Mouse (Mus musculus): ENCODE results near the gene Dlx1. TPM values are rescaled to one million over a fixed set of nuclear protein-coding genes. Genes with fewer than 3 reads are reported as not detected.

The Dlx1 gene
- polyA plus RNA-seq, 1 experiment from 2014 or later: 12.5 TPM

DNA sequence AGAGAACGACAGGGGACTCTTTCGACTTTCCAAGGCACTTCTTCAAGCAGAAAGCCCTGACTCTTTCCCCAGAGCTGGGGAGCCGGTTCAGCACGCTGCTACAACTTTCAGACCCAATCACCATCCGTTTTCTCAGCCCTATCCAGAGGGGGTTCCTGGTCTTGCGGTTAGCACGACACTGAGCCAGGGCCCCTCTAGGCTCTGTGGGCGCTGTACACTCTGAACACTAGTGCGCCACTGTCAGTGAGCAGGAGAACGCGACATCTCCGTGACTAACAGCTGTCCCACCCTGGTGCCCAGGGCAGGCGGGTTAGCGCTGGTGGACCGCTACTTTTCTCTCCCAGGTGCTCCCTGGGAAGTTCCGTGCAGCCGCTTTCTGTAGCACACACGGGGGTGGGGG, 23.8 kb downstream of the Dlx1 start:
- ATAC-seq (ENCODE audit: insufficient number of reproducible peaks, low FRiP score, low TSS enrichment, low read depth): no peak
- 2% methylated on average over 18 of the region's 18 CpGs for WGBS
- no peaks in the 10 kb centered on the region for H3K36me3 ChIP-seq
- H3K27ac ChIP-seq (replicated peaks): no peak overlapping the region
- 0 out of 2 replicates have a peak overlapping the region, but pooled peaks have one; percentile 15 for H3K4me2 ChIP-seq (replicated peaks)
- H3K9ac ChIP-seq: no peak overlapping the region
- H3K9me3 ChIP-seq (replicated peaks): no peaks in the 10 kb centered on the region
- peaks cover 56% of the 10 kb centered on the region for H3K27me3 ChIP-seq
- peaks cover 7% of the 10 kb centered on the region for H3K4me1 ChIP-seq
- no peak overlapping the region for H3K4me3 ChIP-seq (replicated peaks)

DNA sequence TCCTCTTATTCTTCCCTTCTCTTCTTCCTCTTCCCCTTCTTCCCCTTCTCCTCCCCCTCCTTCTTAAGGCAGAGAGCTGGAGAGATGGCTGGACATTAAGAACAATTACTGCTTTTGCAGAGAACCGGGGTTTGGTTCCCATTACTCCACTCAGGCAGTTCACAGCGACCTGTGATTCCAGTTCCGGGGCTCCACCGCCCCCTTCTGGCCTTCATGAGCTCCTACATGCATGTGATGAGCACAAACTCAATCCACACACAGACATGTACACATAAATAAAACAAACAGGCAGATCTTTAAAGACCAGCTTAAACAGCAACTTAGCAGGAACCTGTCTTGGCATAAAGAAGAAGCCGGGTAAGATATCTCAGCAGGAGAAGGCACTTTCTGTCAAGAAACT, 28.2 kb downstream of the Dlx1 start:
- Histone ChIP-seq H3K27me3 (peaks cover 23% of the 10 kb centered on the region), H3K4me3 (replicated peaks) (no peak overlapping the region), H3K9ac (no peak overlapping the region), H3K27ac (replicated peaks) (no peak overlapping the region), H3K9me3 (replicated peaks) (no peaks in the 10 kb centered on the region), H3K4me1 (0 out of 2 replicates have a peak, but pooled peaks cover 4% of the 10 kb centered on the region), H3K4me2 (replicated peaks) (no peak overlapping the region), H3K36me3 (no peaks in the 10 kb centered on the region)
- ATAC-seq (ENCODE audit: insufficient number of reproducible peaks, low FRiP score, low TSS enrichment, low read depth): no peak
- WGBS: 63% methylated on average over 5 of the region's 5 CpGs

DNA sequence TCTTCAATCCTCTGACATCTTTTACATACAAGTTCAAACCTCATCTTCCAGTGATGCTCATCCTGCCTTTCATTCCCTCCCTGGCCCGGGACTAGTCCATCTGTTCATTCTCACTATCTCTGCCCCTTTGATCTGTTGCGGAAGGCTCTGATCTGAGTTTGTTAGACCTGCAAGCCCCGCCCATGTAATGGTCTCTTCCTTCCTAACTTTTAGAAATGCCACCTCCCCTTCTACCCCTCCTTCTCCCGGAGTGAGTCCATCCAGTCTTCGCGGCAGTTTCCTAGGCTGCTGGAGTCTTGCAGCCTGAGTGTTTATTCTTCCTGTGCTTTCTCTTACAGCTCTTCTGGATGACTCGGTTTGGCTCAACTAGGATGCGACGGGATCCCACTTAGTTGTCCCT, 38.6 kb downstream of the Dlx1 start:
- Histone ChIP-seq H3K36me3 (no peaks in the 10 kb centered on the region), H3K27ac (replicated peaks) (no peak overlapping the region), H3K4me3 (replicated peaks) (no peak overlapping the region), H3K9me3 (replicated peaks) (no peaks in the 10 kb centered on the region), H3K4me1 (no peaks in the 10 kb centered on the region), H3K4me2 (replicated peaks) (no peak overlapping the region), H3K27me3 (no peaks in the 10 kb centered on the region), H3K9ac (no peak overlapping the region)
- ATAC-seq (ENCODE audit: insufficient number of reproducible peaks, low FRiP score, low TSS enrichment, low read depth): no peak
- WGBS: 85% methylated on average over 9 of the region's 9 CpGs

DNA sequence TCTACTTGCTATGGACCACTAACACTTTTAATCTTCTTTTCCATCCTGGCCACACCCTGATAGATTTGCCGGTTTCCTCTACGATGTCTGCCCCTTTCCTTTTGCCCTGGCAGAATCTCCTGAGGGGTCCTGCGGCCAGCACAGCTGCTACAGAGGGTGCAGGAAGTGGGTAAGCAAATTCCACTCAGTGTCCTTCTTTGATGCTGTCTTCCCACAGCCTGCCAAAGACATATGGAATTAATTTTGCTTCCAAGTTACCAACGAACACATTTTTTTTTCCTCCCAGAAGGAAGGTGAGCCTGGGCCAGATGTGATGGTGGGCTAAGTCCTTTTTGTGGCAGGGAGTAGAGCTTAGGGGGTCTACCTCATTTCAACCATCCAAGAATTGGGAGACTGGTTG, 45.8 kb downstream of the Dlx1 start:
- no peak overlapping the region for H3K9ac ChIP-seq
- no peaks in the 10 kb centered on the region for H3K36me3 ChIP-seq
- 15% methylated on average over 4 of the region's 4 CpGs for WGBS
- H3K27ac ChIP-seq (replicated peaks): no peak overlapping the region
- no peaks in the 10 kb centered on the region for H3K4me1 ChIP-seq
- no peak overlapping the region for H3K4me3 ChIP-seq (replicated peaks)
- H3K4me2 ChIP-seq (replicated peaks): no peak overlapping the region
- H3K27me3 ChIP-seq: no peaks in the 10 kb centered on the region
- no peaks in the 10 kb centered on the region for H3K9me3 ChIP-seq (replicated peaks)
- no peak for ATAC-seq (ENCODE audit: insufficient number of reproducible peaks, low FRiP score, low TSS enrichment, low read depth)

DNA sequence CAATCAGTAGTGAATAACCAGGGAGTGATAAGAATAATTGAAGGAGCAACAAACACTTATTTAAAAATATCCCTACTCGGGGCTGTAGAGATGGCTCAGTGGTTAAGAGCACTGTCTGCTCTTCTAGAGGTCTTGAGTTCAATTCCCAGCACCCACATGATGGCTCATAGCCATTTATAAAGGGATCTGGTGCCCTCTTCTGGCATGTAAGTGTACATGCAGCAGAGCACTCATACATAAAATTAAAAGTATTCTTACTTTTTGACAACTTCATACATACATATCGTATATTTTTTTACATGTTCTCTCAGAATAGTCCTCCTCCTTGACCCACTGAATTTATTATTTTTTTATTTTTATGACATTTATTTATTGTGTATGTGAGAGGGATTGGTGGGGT, 49.1 kb downstream of the Dlx1 start:
- Histone ChIP-seq H3K9ac (no peak overlapping the region), H3K27me3 (peaks cover 4% of the 10 kb centered on the region; the same call in 1 of the 2 replicates), H3K4me3 (replicated peaks) (no peak overlapping the region), H3K4me1 (peaks cover 7% of the 10 kb centered on the region; the same call in 1 of the 2 replicates), H3K27ac (replicated peaks) (no peak overlapping the region), H3K36me3 (no peaks in the 10 kb centered on the region), H3K9me3 (replicated peaks) (no peaks in the 10 kb centered on the region), H3K4me2 (replicated peaks) (no peak overlapping the region)
- ATAC-seq (ENCODE audit: insufficient number of reproducible peaks, low FRiP score, low TSS enrichment, low read depth): no peak
- WGBS: 95% methylated on average over 2 of the region's 2 CpGs

DNA sequence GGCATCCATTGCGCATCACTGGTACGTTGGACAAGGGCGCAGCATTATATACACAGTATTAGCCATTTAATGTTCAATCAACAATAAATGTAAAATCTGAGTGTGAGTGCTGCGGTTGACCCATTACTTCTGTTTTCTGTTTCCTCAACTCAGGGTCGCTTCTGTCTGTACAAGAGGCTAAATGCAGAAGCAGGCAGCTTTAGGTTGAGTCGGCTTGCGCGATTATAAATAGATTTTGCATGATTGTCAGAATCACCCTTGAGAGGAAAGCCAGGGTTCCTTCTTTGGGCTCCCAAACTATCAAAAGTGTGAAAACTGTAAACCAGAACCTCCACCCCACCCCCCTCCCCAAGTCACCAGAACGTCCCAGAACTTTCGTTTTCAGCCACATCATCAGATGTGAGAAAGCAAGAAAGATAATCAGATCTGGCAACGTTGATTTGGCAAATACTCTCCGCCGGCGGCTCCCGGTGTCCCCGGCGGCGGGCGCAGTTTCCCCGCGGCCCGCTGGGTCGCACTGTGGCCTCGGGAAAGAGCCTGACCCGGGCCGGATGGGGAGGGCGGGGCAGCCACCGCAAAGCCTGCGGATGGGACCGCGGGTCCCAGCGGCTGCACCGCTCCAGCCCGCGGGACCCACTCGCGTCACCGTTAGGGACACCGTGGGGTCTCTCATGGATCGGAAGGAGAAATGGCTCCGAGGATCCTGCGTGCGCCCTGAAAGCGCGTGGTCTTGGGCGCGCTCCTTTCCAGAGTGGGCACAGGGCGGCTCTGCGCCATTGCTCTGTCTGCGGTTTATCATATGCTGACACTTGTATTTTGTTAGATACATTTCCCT, 52.9 kb downstream of the Dlx1 start:
- peak overlapping the region; percentile 91 for H3K4me2 ChIP-seq (replicated peaks)
- peak; percentile 63; the same call in 1 of the 2 replicates for ATAC-seq (ENCODE audit: insufficient number of reproducible peaks, low FRiP score, low TSS enrichment, low read depth)
- no peaks in the 10 kb centered on the region for H3K9me3 ChIP-seq (replicated peaks)
- peak overlapping the region; percentile 60 for H3K4me3 ChIP-seq (replicated peaks)
- H3K36me3 ChIP-seq: no peaks in the 10 kb centered on the region
- peak overlapping the region; percentile 44; the same call in 1 of the 2 replicates for H3K9ac ChIP-seq
- H3K4me1 ChIP-seq: peaks cover 7% of the 10 kb centered on the region; the same call in 1 of the 2 replicates
- H3K27ac ChIP-seq (replicated peaks): no peak overlapping the region
- 10% methylated on average over 50 of the region's 50 CpGs for WGBS
- H3K27me3 ChIP-seq: peaks cover 4% of the 10 kb centered on the region; the same call in 1 of the 2 replicates

DNA sequence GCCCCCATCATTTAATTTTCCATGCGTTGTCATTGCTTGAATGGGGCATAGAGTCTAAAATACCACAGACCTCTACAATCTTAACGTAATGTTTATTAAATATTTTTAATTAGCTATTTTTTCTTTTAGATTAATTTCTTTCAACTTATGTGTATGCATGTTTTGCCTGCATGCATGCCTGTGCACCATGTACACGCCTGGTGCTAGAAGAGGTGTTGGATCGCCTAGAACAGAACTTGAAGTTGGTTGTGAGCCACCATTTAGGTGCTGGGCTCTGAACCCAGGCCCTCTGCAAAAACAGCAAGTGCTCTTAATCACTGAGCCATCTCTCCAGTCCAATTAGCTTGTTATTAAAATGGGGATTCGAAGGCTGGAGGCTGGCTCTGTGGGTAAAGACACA, 53.6 kb downstream of the Dlx1 start:
- H3K36me3 ChIP-seq: no peaks in the 10 kb centered on the region
- peaks cover 7% of the 10 kb centered on the region; the same call in 1 of the 2 replicates for H3K4me1 ChIP-seq
- peak overlapping the region; percentile 60 for H3K4me3 ChIP-seq (replicated peaks)
- no peaks in the 10 kb centered on the region for H3K9me3 ChIP-seq (replicated peaks)
- H3K27ac ChIP-seq (replicated peaks): no peak overlapping the region
- 54% methylated on average over 5 of the region's 5 CpGs for WGBS
- peaks cover 4% of the 10 kb centered on the region; the same call in 1 of the 2 replicates for H3K27me3 ChIP-seq
- H3K9ac ChIP-seq: peak overlapping the region; percentile 44; the same call in 1 of the 2 replicates
- peak overlapping the region; percentile 91 for H3K4me2 ChIP-seq (replicated peaks)
- ATAC-seq (ENCODE audit: insufficient number of reproducible peaks, low FRiP score, low TSS enrichment, low read depth): no peak

Other genes starting within 250 kb of the Dlx1 start
- gene Slc25a12, start 160.4 kb upstream of the Dlx1 start, polyA plus RNA-seq (2015; fragmentation: Nextera tagmentation; extraction: Ambion mirVana): 36.5 and 39.6 TPM in 2 replicates
- gene Hat1, start 139.2 kb upstream of the Dlx1 start, polyA plus RNA-seq (2015; fragmentation: Nextera tagmentation; extraction: Ambion mirVana): 95.8 and 101 TPM in 2 replicates
- 42.5 and 44.8 TPM in 2 replicates for gene Metap1d, start 74.8 kb upstream of the Dlx1 start, polyA plus RNA-seq (2015; fragmentation: Nextera tagmentation; extraction: Ambion mirVana)
- 6.2 and 8.5 TPM in 2 replicates for gene Dlx2, start 18.6 kb downstream of the Dlx1 start, polyA plus RNA-seq (2015; fragmentation: Nextera tagmentation; extraction: Ambion mirVana)
- gene Itga6, start 217.5 kb downstream of the Dlx1 start, polyA plus RNA-seq (2015; fragmentation: Nextera tagmentation; extraction: Ambion mirVana): 51.6 and 55.4 TPM in 2 replicates